Mouse (Mus musculus): Measurements from ENCODE around the gene Gm10322.

The Gm10322 gene

GRCm38 (mm10) chr10:59600516-59600915 is 15.3 kb upstream of the Gm10322 start:
- no peak for ATAC-seq (ENCODE audit: insufficient number of reproducible peaks, low FRiP score, low TSS enrichment)

GRCm38 (mm10) chr10:59602043-59602442 is 13.8 kb upstream of the Gm10322 start:
- no peak for ATAC-seq (ENCODE audit: insufficient number of reproducible peaks, low FRiP score, low TSS enrichment)

- ATAC-seq (ENCODE audit: insufficient number of reproducible peaks, low FRiP score, low TSS enrichment), result peak; percentile 65; the same call in 1 of the 2 replicates
Measured at GRCm38 (mm10) chr10:59602891-59603290, 13.0 kb upstream of the Gm10322 start.

GRCm38 (mm10) chr10:59603843-59604242 is 12.0 kb upstream of the Gm10322 start:
- no peak for ATAC-seq (ENCODE audit: insufficient number of reproducible peaks, low FRiP score, low TSS enrichment)

- ATAC-seq (ENCODE audit: insufficient number of reproducible peaks, low FRiP score, low TSS enrichment), result no peak
Measured at GRCm38 (mm10) chr10:59604879-59605464, 10.9 kb upstream of the Gm10322 start.

GRCm38 (mm10) chr10:59613276-59613675 is 2.6 kb upstream of the Gm10322 start:
- no peak for ATAC-seq (ENCODE audit: insufficient number of reproducible peaks, low FRiP score, low TSS enrichment)

GRCm38 (mm10) chr10:59614141-59614540 is 1.7 kb upstream of the Gm10322 start:
- ATAC-seq (ENCODE audit: insufficient number of reproducible peaks, low FRiP score, low TSS enrichment), result peak; percentile 63; the same call in 1 of the 2 replicates

- ATAC-seq (ENCODE audit: insufficient number of reproducible peaks, low FRiP score, low TSS enrichment), result no peak
Measured at GRCm38 (mm10) chr10:59615411-59615810, 452 bp upstream of the Gm10322 start.

GRCm38 (mm10) chr10:59616522-59616921 is 659 bp downstream of the Gm10322 start, which contains the start of gene Mcu:
Gene Mcu (minus strand): TSS chr10:59616692.
- ATAC-seq (ENCODE audit: insufficient number of reproducible peaks, low FRiP score, low TSS enrichment), result peak; percentile 94

- ATAC-seq (ENCODE audit: insufficient number of reproducible peaks, low FRiP score, low TSS enrichment), result no peak
Measured at GRCm38 (mm10) chr10:59617776-59618175, 1.9 kb downstream of the Gm10322 start.

GRCm38 (mm10) chr10:59621355-59621754 is 5.5 kb downstream of the Gm10322 start:
- ATAC-seq (ENCODE audit: insufficient number of reproducible peaks, low FRiP score, low TSS enrichment), result no peak

- peak; percentile 54 for ATAC-seq (ENCODE audit: insufficient number of reproducible peaks, low FRiP score, low TSS enrichment)
Measured at GRCm38 (mm10) chr10:59623496-59623895, 7.6 kb downstream of the Gm10322 start.

GRCm38 (mm10) chr10:59628641-59629505 is 13.0 kb downstream of the Gm10322 start:
- no peak for ATAC-seq (ENCODE audit: insufficient number of reproducible peaks, low FRiP score, low TSS enrichment)

- no peak for ATAC-seq (ENCODE audit: insufficient number of reproducible peaks, low FRiP score, low TSS enrichment)
Measured at GRCm38 (mm10) chr10:59629506-59629782, 13.6 kb downstream of the Gm10322 start.

GRCm38 (mm10) chr10:59636048-59636447 is 20.2 kb downstream of the Gm10322 start:
- ATAC-seq (ENCODE audit: insufficient number of reproducible peaks, low FRiP score, low TSS enrichment), result no peak

GRCm38 (mm10) chr10:59636751-59637533 is 21.1 kb downstream of the Gm10322 start:
- ATAC-seq (ENCODE audit: insufficient number of reproducible peaks, low FRiP score, low TSS enrichment), result no peak

- no peak for ATAC-seq (ENCODE audit: insufficient number of reproducible peaks, low FRiP score, low TSS enrichment)
Measured at GRCm38 (mm10) chr10:59637596-59638124, 21.8 kb downstream of the Gm10322 start.

- no peak for ATAC-seq (ENCODE audit: insufficient number of reproducible peaks, low FRiP score, low TSS enrichment)
Measured at GRCm38 (mm10) chr10:59638576-59638975, 22.7 kb downstream of the Gm10322 start.

- ATAC-seq (ENCODE audit: insufficient number of reproducible peaks, low FRiP score, low TSS enrichment), result no peak
Measured at GRCm38 (mm10) chr10:59642659-59643377, 27.0 kb downstream of the Gm10322 start.

- no peak for ATAC-seq (ENCODE audit: insufficient number of reproducible peaks, low FRiP score, low TSS enrichment)
Measured at GRCm38 (mm10) chr10:59643645-59644044, 27.8 kb downstream of the Gm10322 start.
